Mouse (Mus musculus): Measurements from ENCODE around the gene Sec24b. TPM values are rescaled to one million over a fixed set of nuclear protein-coding genes. Genes with fewer than 3 reads are reported as not detected.

Sec24b gene
- polyA plus RNA-seq, 1 experiment from 2014 or later: 26.8 TPM

GRCm38 (mm10) chr3:130077291-130077690, 15.9 kb upstream of the Sec24b start:
- no peak for ATAC-seq (replicated peaks)
- 94% methylated on average over 9 of the region's 9 CpGs for WGBS

GRCm38 (mm10) chr3:130075746-130076145, 14.4 kb upstream of the Sec24b start:
- Histone ChIP-seq H3K9ac (replicated peaks) (no peak overlapping the region), H3K4me1 (no peaks in the 10 kb centered on the region), H3K4me2 (replicated peaks) (no peak overlapping the region), H3K4me3 (no peak overlapping the region), H3K9me3 (no peaks in the 10 kb centered on the region), H3K27ac (replicated peaks) (no peak overlapping the region), H3K36me3 (no peaks in the 10 kb centered on the region), H3K27me3 (no peaks in the 10 kb centered on the region)
- 66% methylated on average over 1 of the region's 1 CpGs for WGBS
- no peak for ATAC-seq (replicated peaks)

More at GRCm38 (mm10) chr3:130077291-130077690, 15.9 kb upstream of the Sec24b start:
- H3K27ac ChIP-seq (replicated peaks): no peak overlapping the region
- H3K4me3 ChIP-seq: no peak overlapping the region
- no peak overlapping the region for H3K9ac ChIP-seq (replicated peaks)
- no peaks in the 10 kb centered on the region for H3K36me3 ChIP-seq
- no peaks in the 10 kb centered on the region for H3K9me3 ChIP-seq
- H3K4me1 ChIP-seq: no peaks in the 10 kb centered on the region
- no peak overlapping the region for H3K4me2 ChIP-seq (replicated peaks)
- no peaks in the 10 kb centered on the region for H3K27me3 ChIP-seq

GRCm38 (mm10) chr3:130073085-130073484, 11.7 kb upstream of the Sec24b start:
- no peak overlapping the region for H3K4me2 ChIP-seq (replicated peaks)
- H3K9ac ChIP-seq (replicated peaks): no peak overlapping the region
- H3K36me3 ChIP-seq: no peaks in the 10 kb centered on the region
- H3K9me3 ChIP-seq: no peaks in the 10 kb centered on the region
- no peaks in the 10 kb centered on the region for H3K4me1 ChIP-seq
- no peak for ATAC-seq (replicated peaks)
- H3K27ac ChIP-seq (replicated peaks): no peak overlapping the region
- no peak overlapping the region for H3K4me3 ChIP-seq
- WGBS: 81% methylated on average over 10 of the region's 10 CpGs
- H3K27me3 ChIP-seq: no peaks in the 10 kb centered on the region

GRCm38 (mm10) chr3:130071918-130072317, 10.6 kb upstream of the Sec24b start:
- Histone ChIP-seq H3K9me3 (no peaks in the 10 kb centered on the region), H3K4me1 (no peaks in the 10 kb centered on the region), H3K9ac (replicated peaks) (no peak overlapping the region), H3K27me3 (no peaks in the 10 kb centered on the region), H3K4me3 (no peak overlapping the region), H3K4me2 (replicated peaks) (no peak overlapping the region), H3K36me3 (no peaks in the 10 kb centered on the region), H3K27ac (replicated peaks) (no peak overlapping the region)
- no peak for ATAC-seq (replicated peaks)
- 59% methylated on average over 2 of the region's 2 CpGs for WGBS

- Histone ChIP-seq H3K36me3 (no peaks in the 10 kb centered on the region), H3K27ac (replicated peaks) (peak overlapping the region; percentile 92), H3K4me3 (peak overlapping the region; percentile 97), H3K4me2 (replicated peaks) (peak overlapping the region; percentile 72), H3K9me3 (no peaks in the 10 kb centered on the region), H3K4me1 (peaks cover 32% of the 10 kb centered on the region), H3K9ac (replicated peaks) (peak overlapping the region; percentile 92), H3K27me3 (no peaks in the 10 kb centered on the region)
- 1% methylated on average over 69 of the region's 92 CpGs for WGBS
- peak; percentile 98 for ATAC-seq (replicated peaks)
These were observed 840 bp downstream of the Sec24b start for GRCm38 (mm10) chr3:130060396-130061029.

GRCm38 (mm10) chr3:130059805-130060395, 1.5 kb downstream of the Sec24b start:
- Histone ChIP-seq H3K9me3 (no peaks in the 10 kb centered on the region), H3K4me1 (peaks cover 32% of the 10 kb centered on the region), H3K4me3 (peak overlapping the region; percentile 97), H3K27me3 (no peaks in the 10 kb centered on the region), H3K4me2 (replicated peaks) (peak overlapping the region; percentile 72), H3K9ac (replicated peaks) (peak overlapping the region; percentile 92), H3K27ac (replicated peaks) (peak overlapping the region; percentile 92), H3K36me3 (no peaks in the 10 kb centered on the region)
- WGBS: 1% methylated on average over 32 of the region's 42 CpGs
- peak; percentile 48 for ATAC-seq (replicated peaks)

- peaks cover 32% of the 10 kb centered on the region for H3K4me1 ChIP-seq
- no peak overlapping the region for H3K4me2 ChIP-seq (replicated peaks)
- H3K9ac ChIP-seq (replicated peaks): no peak overlapping the region
- ATAC-seq (replicated peaks): no peak
- H3K4me3 ChIP-seq: no peak overlapping the region
- H3K9me3 ChIP-seq: no peaks in the 10 kb centered on the region
- no peaks in the 10 kb centered on the region for H3K36me3 ChIP-seq
- H3K27ac ChIP-seq (replicated peaks): no peak overlapping the region
- WGBS: 53% methylated on average over 2 of the region's 2 CpGs
- H3K27me3 ChIP-seq: no peaks in the 10 kb centered on the region
These were observed 2.9 kb downstream of the Sec24b start for GRCm38 (mm10) chr3:130058488-130058887.

GRCm38 (mm10) chr3:130057569-130058345, 3.6 kb downstream of the Sec24b start:
- no peak for ATAC-seq (replicated peaks)
- Histone ChIP-seq H3K9me3 (no peaks in the 10 kb centered on the region), H3K4me2 (replicated peaks) (no peak overlapping the region), H3K27ac (replicated peaks) (no peak overlapping the region), H3K9ac (replicated peaks) (no peak overlapping the region), H3K36me3 (no peaks in the 10 kb centered on the region), H3K4me1 (peaks cover 39% of the 10 kb centered on the region), H3K27me3 (no peaks in the 10 kb centered on the region), H3K4me3 (no peak overlapping the region)
- 60% methylated on average over 14 of the region's 14 CpGs for WGBS

GRCm38 (mm10) chr3:130055416-130056385, 5.7 kb downstream of the Sec24b start:
- no peaks in the 10 kb centered on the region for H3K9me3 ChIP-seq
- no peak overlapping the region for H3K4me2 ChIP-seq (replicated peaks)
- H3K4me3 ChIP-seq: no peak overlapping the region
- no peak overlapping the region for H3K27ac ChIP-seq (replicated peaks)
- H3K4me1 ChIP-seq: peaks cover 32% of the 10 kb centered on the region
- 92% methylated on average over 15 of the region's 15 CpGs for WGBS
- H3K9ac ChIP-seq (replicated peaks): no peak overlapping the region
- no peaks in the 10 kb centered on the region for H3K36me3 ChIP-seq
- ATAC-seq (replicated peaks): no peak
- H3K27me3 ChIP-seq: no peaks in the 10 kb centered on the region

GRCm38 (mm10) chr3:130054587-130054986, 6.8 kb downstream of the Sec24b start:
- no peak for ATAC-seq (replicated peaks)
- Histone ChIP-seq H3K9me3 (no peaks in the 10 kb centered on the region), H3K4me3 (no peak overlapping the region), H3K27me3 (no peaks in the 10 kb centered on the region), H3K36me3 (no peaks in the 10 kb centered on the region), H3K4me1 (peaks cover 29% of the 10 kb centered on the region), H3K4me2 (replicated peaks) (no peak overlapping the region), H3K27ac (replicated peaks) (no peak overlapping the region), H3K9ac (replicated peaks) (no peak overlapping the region)
- 83% methylated on average over 6 of the region's 6 CpGs for WGBS

GRCm38 (mm10) chr3:130053340-130054066, 7.8 kb downstream of the Sec24b start:
- no peak overlapping the region for H3K9ac ChIP-seq (replicated peaks)
- H3K36me3 ChIP-seq: no peaks in the 10 kb centered on the region
- no peaks in the 10 kb centered on the region for H3K27me3 ChIP-seq
- no peak for ATAC-seq (replicated peaks)
- no peaks in the 10 kb centered on the region for H3K9me3 ChIP-seq
- no peak overlapping the region for H3K27ac ChIP-seq (replicated peaks)
- no peak overlapping the region for H3K4me3 ChIP-seq
- H3K4me2 ChIP-seq (replicated peaks): no peak overlapping the region
- H3K4me1 ChIP-seq: peaks cover 18% of the 10 kb centered on the region
- 76% methylated on average over 10 of the region's 10 CpGs for WGBS

Measured in forebrain, embryonic 15.5 days (tissue).